Mouse (Mus musculus): ENCODE measurements around the gene Cdhr3. TPM values are rescaled to one million over a fixed set of nuclear protein-coding genes. Genes with fewer than 3 reads are reported as not detected.

Gene Cdhr3
- polyA plus RNA-seq, 2 experiments: 0.32 to 1.5 TPM

GRCm38 (mm10) chr12:33021140-33021539 lies 71.5 kb downstream of the Cdhr3 start:
- WGBS: 81% methylated on average over 9 of the region's 9 CpGs
- TF ChIP-seq POLR2A (IDR thresholded peaks at IDR 0.05; ENCODE audit: borderline replicate concordance, extremely low read depth, insufficient read depth, insufficient read length): no peak

GRCm38 (mm10) chr12:33020011-33020410 lies 72.7 kb downstream of the Cdhr3 start:
- 83% methylated on average over 6 of the region's 6 CpGs for WGBS
- DNase-seq (ENCODE audit: low spot score) (no peak), ATAC-seq (ENCODE audit: low FRiP score, low read depth) (no peak)
- Histone ChIP-seq H3K27me3 (ENCODE audit: control insufficient read depth, insufficient read depth, low read length) (no peaks in the 10 kb centered on the region), H3K4me1 (ENCODE audit: control insufficient read depth, insufficient read depth, low read length) (0 out of 2 replicates have a peak, but pooled peaks cover 2% of the 10 kb centered on the region), H3K36me3 (ENCODE audit: control insufficient read depth, insufficient read depth, low read length) (no peaks in the 10 kb centered on the region), H3K9ac (ENCODE audit: low read depth, low read length, severe bottlenecking) (no peak overlapping the region), H3K4me3 (replicated peaks; ENCODE audit: low read length) (no peak overlapping the region), H3K27ac (replicated peaks; ENCODE audit: low read depth, low read length) (no peak overlapping the region), H3K9me3 (ENCODE audit: control insufficient read depth, low read length) (no peaks in the 10 kb centered on the region), H3K4me2 (replicated peaks; ENCODE audit: low read depth, low read length, severe bottlenecking) (no peak overlapping the region)
- no peak for TF ChIP-seq POLR2A (IDR thresholded peaks at IDR 0.05; ENCODE audit: borderline replicate concordance, extremely low read depth, insufficient read depth, insufficient read length)

More at GRCm38 (mm10) chr12:33021140-33021539, 71.5 kb downstream of the Cdhr3 start:
- Histone ChIP-seq H3K4me3 (replicated peaks; ENCODE audit: low read length) (no peak overlapping the region), H3K27ac (replicated peaks; ENCODE audit: low read depth, low read length) (no peak overlapping the region), H3K27me3 (ENCODE audit: control insufficient read depth, insufficient read depth, low read length) (no peaks in the 10 kb centered on the region), H3K4me1 (ENCODE audit: control insufficient read depth, insufficient read depth, low read length) (0 out of 2 replicates have a peak, but pooled peaks cover 2% of the 10 kb centered on the region), H3K9me3 (ENCODE audit: control insufficient read depth, low read length) (no peaks in the 10 kb centered on the region), H3K4me2 (replicated peaks; ENCODE audit: low read depth, low read length, severe bottlenecking) (no peak overlapping the region), H3K9ac (ENCODE audit: low read depth, low read length, severe bottlenecking) (no peak overlapping the region), H3K36me3 (ENCODE audit: control insufficient read depth, insufficient read depth, low read length) (no peaks in the 10 kb centered on the region)
- DNase-seq (ENCODE audit: low spot score) (no peak), ATAC-seq (ENCODE audit: low FRiP score, low read depth) (no peak)

DNA sequence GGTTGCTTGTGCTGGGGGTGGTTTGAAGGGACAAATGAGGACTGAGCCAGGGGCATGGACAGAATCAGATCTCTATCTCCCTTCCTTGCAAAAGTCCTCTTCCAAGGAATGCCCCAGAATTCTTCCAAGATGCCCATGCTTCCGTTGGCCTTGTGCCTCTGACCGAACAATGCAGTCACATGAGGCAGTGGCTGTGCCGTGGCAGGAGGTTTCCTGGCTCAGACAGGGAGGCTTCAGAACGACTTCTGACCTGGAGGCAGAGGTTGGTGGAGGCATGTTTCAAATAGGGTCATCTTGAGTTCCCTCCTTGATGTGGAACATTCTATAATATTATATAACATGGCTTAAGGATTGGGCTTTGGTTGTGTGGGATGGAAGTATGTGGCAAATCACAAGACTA lies 74.1 kb downstream of the Cdhr3 start:
- Histone ChIP-seq H3K9ac (ENCODE audit: low read depth, low read length, severe bottlenecking) (no peak overlapping the region), H3K4me2 (replicated peaks; ENCODE audit: low read depth, low read length, severe bottlenecking) (no peak overlapping the region), H3K36me3 (ENCODE audit: control insufficient read depth, insufficient read depth, low read length) (no peaks in the 10 kb centered on the region), H3K4me1 (ENCODE audit: control insufficient read depth, insufficient read depth, low read length) (0 out of 2 replicates have a peak, but pooled peaks cover 2% of the 10 kb centered on the region), H3K9me3 (ENCODE audit: control insufficient read depth, low read length) (no peaks in the 10 kb centered on the region), H3K4me3 (replicated peaks; ENCODE audit: low read length) (no peak overlapping the region), H3K27ac (replicated peaks; ENCODE audit: low read depth, low read length) (no peak overlapping the region), H3K27me3 (ENCODE audit: control insufficient read depth, insufficient read depth, low read length) (no peaks in the 10 kb centered on the region)
- WGBS: 77% methylated on average over 4 of the region's 4 CpGs
- DNase-seq (ENCODE audit: low spot score) (no peak), ATAC-seq (ENCODE audit: low FRiP score, low read depth) (no peak)
- no peak for TF ChIP-seq POLR2A (IDR thresholded peaks at IDR 0.05; ENCODE audit: borderline replicate concordance, extremely low read depth, insufficient read depth, insufficient read length)

DNA sequence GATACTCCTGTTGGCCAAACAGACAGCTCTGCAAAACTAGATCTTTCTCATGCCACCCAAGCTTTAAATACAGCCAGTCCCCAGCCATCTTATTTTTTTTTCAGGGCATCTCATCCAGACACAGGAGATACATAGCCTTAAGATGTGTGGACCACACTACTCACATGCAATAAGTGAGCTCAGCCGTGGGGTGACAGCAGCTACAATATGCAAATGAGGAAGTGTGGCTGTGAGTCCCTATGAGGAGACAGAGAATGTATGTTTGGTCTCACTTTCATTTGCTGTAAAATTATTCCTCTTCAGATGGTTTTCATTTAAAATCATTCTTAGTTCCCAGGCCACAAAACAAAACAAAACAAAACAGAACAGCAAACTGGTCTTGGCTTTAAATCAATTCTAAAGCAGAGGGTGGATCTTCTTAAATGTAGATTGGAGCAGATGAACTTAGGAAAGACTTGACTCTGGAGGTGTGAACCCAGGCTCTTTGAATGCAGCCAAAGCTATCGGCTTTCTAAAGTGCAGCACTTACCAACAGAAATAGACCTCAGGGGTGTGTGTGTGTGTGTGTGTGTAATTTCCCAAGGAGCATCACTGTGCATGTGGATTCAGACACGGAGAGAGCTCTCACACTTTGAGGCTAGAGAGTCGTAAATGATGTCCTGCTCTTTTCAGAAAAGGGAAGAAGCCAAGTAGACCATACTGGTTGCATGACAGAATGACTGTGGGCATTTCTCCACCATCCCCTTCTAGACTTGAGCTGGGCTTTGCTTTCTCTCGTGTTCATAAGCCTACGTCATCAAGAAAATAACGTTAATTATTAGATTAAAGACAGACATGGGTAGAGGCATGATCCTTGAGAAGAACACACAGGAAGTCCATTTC lies 75.6 kb downstream of the Cdhr3 start:
- ATAC-seq (ENCODE audit: low FRiP score, low read depth) (no peak), DNase-seq (ENCODE audit: low spot score) (no peak)
- Histone ChIP-seq H3K9me3 (ENCODE audit: control insufficient read depth, low read length) (no peaks in the 10 kb centered on the region), H3K36me3 (ENCODE audit: control insufficient read depth, insufficient read depth, low read length) (no peaks in the 10 kb centered on the region), H3K4me1 (ENCODE audit: control insufficient read depth, insufficient read depth, low read length) (0 out of 2 replicates have a peak, but pooled peaks cover 2% of the 10 kb centered on the region), H3K27me3 (ENCODE audit: control insufficient read depth, insufficient read depth, low read length) (no peaks in the 10 kb centered on the region), H3K9ac (ENCODE audit: low read depth, low read length, severe bottlenecking) (no peak overlapping the region), H3K4me2 (replicated peaks; ENCODE audit: low read depth, low read length, severe bottlenecking) (no peak overlapping the region), H3K27ac (replicated peaks; ENCODE audit: low read depth, low read length) (no peak overlapping the region), H3K4me3 (replicated peaks; ENCODE audit: low read length) (no peak overlapping the region)
- no peak for TF ChIP-seq POLR2A (IDR thresholded peaks at IDR 0.05; ENCODE audit: borderline replicate concordance, extremely low read depth, insufficient read depth, insufficient read length)
- WGBS: 55% methylated on average over 7 of the region's 7 CpGs

DNA sequence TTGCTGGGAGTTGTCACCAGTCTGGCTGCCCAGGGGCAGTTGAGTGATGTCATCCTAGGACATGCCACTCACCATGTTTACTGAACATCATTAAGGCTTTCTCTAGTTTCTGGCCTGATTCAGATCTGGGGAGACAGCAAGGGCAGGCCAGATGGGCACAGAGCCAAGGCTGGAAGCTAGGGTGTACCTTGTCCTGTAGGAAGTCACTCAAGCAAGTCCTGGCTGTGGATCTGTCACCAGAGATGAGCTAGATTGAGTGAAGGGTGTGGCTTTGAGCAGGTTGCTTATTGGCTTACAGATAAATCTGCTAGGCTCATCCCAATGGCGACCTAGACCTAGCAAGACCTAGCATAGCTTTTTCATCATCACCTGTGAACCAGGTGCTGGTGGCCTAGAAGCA lies 77.6 kb downstream of the Cdhr3 start:
- Histone ChIP-seq H3K9me3 (ENCODE audit: control insufficient read depth, low read length) (no peaks in the 10 kb centered on the region), H3K4me2 (replicated peaks; ENCODE audit: low read depth, low read length, severe bottlenecking) (no peak overlapping the region), H3K27me3 (ENCODE audit: control insufficient read depth, insufficient read depth, low read length) (no peaks in the 10 kb centered on the region), H3K36me3 (ENCODE audit: control insufficient read depth, insufficient read depth, low read length) (no peaks in the 10 kb centered on the region), H3K9ac (ENCODE audit: low read depth, low read length, severe bottlenecking) (no peak overlapping the region), H3K4me1 (ENCODE audit: control insufficient read depth, insufficient read depth, low read length) (0 out of 2 replicates have a peak, but pooled peaks cover 2% of the 10 kb centered on the region), H3K27ac (replicated peaks; ENCODE audit: low read depth, low read length) (no peak overlapping the region), H3K4me3 (replicated peaks; ENCODE audit: low read length) (no peak overlapping the region)
- WGBS: 90% methylated on average over 1 of the region's 1 CpGs
- TF ChIP-seq POLR2A (IDR thresholded peaks at IDR 0.05; ENCODE audit: borderline replicate concordance, extremely low read depth, insufficient read depth, insufficient read length): no peak
- DNase-seq (ENCODE audit: low spot score): no peak
- no peak for ATAC-seq (ENCODE audit: low FRiP score, low read depth)
